Mouse (Mus musculus) forebrain, postnatal 0 days (tissue): ENCODE results near the gene Nsmce1. TPM values are rescaled to one million over a fixed set of nuclear protein-coding genes. Genes with fewer than 3 reads are reported as not detected.

Experiments
- ATAC-seq: fragments of 200-750 bp; cut with Nextera tagmentation; 2 replicates; pipeline ENCODE4 v1.8.0; 2017; ENCODE audit warnings: mild to moderate bottlenecking, moderate library complexity
- DNase-seq: peaks from one replicate; pipeline ENCODE4 v3.0.0-alpha.2; 2015
- H3K27ac ChIP-seq: fragments of 300-500 bp; sonication (generic); 2 replicates; pipeline ENCODE4 v1.5.1; 2014; ENCODE audit warnings: low read depth, mild to moderate bottlenecking, antibody characterized with exemption, low read length, moderate library complexity, mixed read lengths
- H3K27me3 ChIP-seq: fragments of 300-500 bp; sonication (generic); 2 replicates; pipeline ENCODE4 v1.6.1; 2014; ENCODE audit warnings: mild to moderate bottlenecking, low read length, mixed read lengths; ENCODE audit not compliant: insufficient read depth
- H3K36me3 ChIP-seq: fragments of 300-500 bp; sonication (generic); 2 replicates; pipeline ENCODE4 v1.6.1; 2014; ENCODE audit warnings: mild to moderate bottlenecking, moderate library complexity; ENCODE audit not compliant: insufficient read depth
- H3K4me1 ChIP-seq: fragments of 300-500 bp; sonication (generic); 2 replicates; pipeline ENCODE4 v1.6.1; 2014; ENCODE audit warnings: antibody characterized with exemption; ENCODE audit not compliant: insufficient read depth
- H3K4me2 ChIP-seq: fragments of 300-500 bp; sonication (generic); 2 replicates; pipeline ENCODE4 v1.6.1; 2014; ENCODE audit warnings: low read depth, mild to moderate bottlenecking, moderate library complexity
- H3K4me3 ChIP-seq: fragments of 300-500 bp; sonication (generic); 2 replicates; pipeline ENCODE4 v1.5.1; 2014; ENCODE audit warnings: low read depth, low read length, mixed read lengths
- H3K9ac ChIP-seq: fragments of 300-500 bp; sonication (generic); 2 replicates; pipeline ENCODE4 v1.6.1; 2014; ENCODE audit warnings: mild to moderate bottlenecking
- H3K9me3 ChIP-seq: fragments of 300-500 bp; sonication (generic); 2 replicates; pipeline ENCODE4 v1.6.1; 2016; ENCODE audit warnings: low read length
- CTCF ChIP-seq: sonication (generic); IDR thresholded peaks from 2 replicates; pipeline ENCODE4 v1.5.1; 2016; ENCODE audit warnings: antibody characterized with exemption, control low read depth, low read depth
- WGBS: fragments of 180-500 bp; shearing (Covaris S2); extraction: QIAGEN DNeasy Blood & Tissue Kit; methylation state at CpG from one replicate; pipeline ENCODE4 v1.1.7; 2014; 5-methylcytosine and 5-hydroxymethylcytosine counted together
- polyA plus RNA-seq: library from polyadenylated mRNA; unstranded; fragments of >200 nt; fragmentation: Nextera tagmentation; extraction: Ambion mirVana; gene quantifications from 2 replicates; pipeline ENCODE4 v1.2.1, GENCODE M21; 2015
- total RNA-seq: library from RNA; depleted of rRNA; stranded (reverse); fragments of >200 nt; gene quantifications from 2 replicates; pipeline ENCODE4 v1.2.3, GENCODE M21; 2014

Nsmce1 gene
- total and polyA plus RNA-seq, 2 experiments from 2014 or later = 43.3 to 107 TPM

DNA sequence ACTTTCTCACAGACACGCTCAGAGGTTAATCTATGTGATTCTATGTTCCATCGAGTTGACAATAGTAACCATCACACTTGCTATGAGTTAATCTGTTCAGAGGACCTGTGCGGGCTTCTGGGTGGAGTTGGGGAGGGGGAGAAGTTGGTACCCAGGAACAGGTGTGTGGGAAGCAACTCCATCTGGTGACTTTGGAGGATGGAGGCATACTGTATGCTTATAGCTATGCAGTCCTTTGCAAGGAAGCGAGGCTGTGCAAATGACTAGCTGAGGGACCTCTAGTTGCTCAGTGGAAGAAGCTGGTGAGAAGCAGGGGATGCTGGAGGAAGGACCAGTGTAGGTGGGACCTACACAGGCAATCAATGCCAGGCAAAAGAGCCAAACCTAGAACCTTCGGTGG, 13.2 kb upstream of the Nsmce1 start:
- no peak for ATAC-seq

DNA sequence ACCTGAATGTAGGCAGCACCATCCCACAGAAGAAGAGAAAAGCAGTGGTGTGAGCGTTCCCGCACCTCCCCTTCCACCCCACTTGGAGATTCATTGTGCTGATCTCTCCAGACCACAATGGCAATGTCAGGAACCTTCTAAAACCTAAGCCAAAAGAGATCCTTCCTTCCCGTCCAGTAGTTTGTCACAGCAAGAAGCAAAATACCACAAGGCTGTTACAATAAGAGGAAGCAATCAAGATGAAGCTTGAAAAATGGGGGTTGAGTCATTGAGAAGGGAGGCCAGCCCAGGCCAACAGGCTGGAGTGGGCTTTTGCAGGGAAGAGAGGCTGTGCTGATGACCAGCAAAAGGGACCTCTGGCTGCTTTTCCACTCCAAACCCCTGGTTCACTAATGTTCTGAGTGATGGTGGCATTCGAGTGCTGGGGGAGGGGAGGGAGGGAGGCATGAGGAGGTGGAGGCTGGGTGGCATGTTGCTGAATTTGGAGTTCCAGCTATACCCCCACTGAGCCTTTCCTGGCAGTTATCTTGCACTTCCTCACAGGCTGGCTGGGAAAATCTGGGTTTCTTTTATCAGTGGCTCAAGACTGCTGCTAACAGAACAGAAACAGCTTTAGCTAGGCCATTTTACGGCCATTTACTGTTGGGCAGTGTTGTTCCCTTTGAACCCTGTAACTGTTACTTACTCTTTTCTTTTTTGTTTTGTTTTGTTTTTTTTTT, 12.1 kb upstream of the Nsmce1 start:
- Histone ChIP-seq H3K4me3 (no peak overlapping the region), H3K9ac (no peak overlapping the region), H3K9me3 (no peaks in the 10 kb centered on the region), H3K27me3 (no peaks in the 10 kb centered on the region), H3K27ac (no peak overlapping the region), H3K4me1 (no peaks in the 10 kb centered on the region), H3K36me3 (no peaks in the 10 kb centered on the region), H3K4me2 (no peak overlapping the region)
- ATAC-seq = no peak
- TF ChIP-seq CTCF = no peak
- DNase-seq = no peak
- 78% methylated on average over 5 of the region's 5 CpGs for WGBS

More for the DNA sequence above, 13.2 kb upstream of the Nsmce1 start:
- Histone ChIP-seq H3K4me2 (no peak overlapping the region), H3K27ac (no peak overlapping the region), H3K9ac (no peak overlapping the region), H3K36me3 (no peaks in the 10 kb centered on the region), H3K4me1 (no peaks in the 10 kb centered on the region), H3K4me3 (no peak overlapping the region), H3K27me3 (no peaks in the 10 kb centered on the region), H3K9me3 (no peaks in the 10 kb centered on the region)
- no peak for DNase-seq
- TF ChIP-seq CTCF = no peak
- 93% methylated on average over 5 of the region's 5 CpGs for WGBS

- 94% methylated on average over 7 of the region's 7 CpGs for WGBS
- Histone ChIP-seq H3K36me3 (no peaks in the 10 kb centered on the region), H3K27ac (no peak overlapping the region), H3K27me3 (no peaks in the 10 kb centered on the region), H3K4me3 (no peak overlapping the region), H3K4me2 (no peak overlapping the region), H3K9ac (no peak overlapping the region), H3K4me1 (no peaks in the 10 kb centered on the region), H3K9me3 (no peaks in the 10 kb centered on the region)
- DNase-seq (no peak), ATAC-seq (no peak)
- no peak for TF ChIP-seq CTCF
Measured at GRCm38 (mm10) chr7:125500879-125501278, 9.5 kb upstream of the Nsmce1 start.

GRCm38 (mm10) chr7:125499927-125500868, 8.8 kb upstream of the Nsmce1 start:
- no peaks in the 10 kb centered on the region for H3K27me3 ChIP-seq
- DNase-seq = no peak
- no peak overlapping the region for H3K4me3 ChIP-seq
- no peak overlapping the region for H3K27ac ChIP-seq
- no peak for TF ChIP-seq CTCF
- no peak overlapping the region for H3K9ac ChIP-seq
- H3K9me3 ChIP-seq = no peaks in the 10 kb centered on the region
- H3K4me2 ChIP-seq = no peak overlapping the region
- WGBS = 70% methylated on average over 13 of the region's 13 CpGs
- H3K4me1 ChIP-seq = no peaks in the 10 kb centered on the region
- peak; percentile 72; the same call in 1 of the 2 replicates for ATAC-seq
- H3K36me3 ChIP-seq = no peaks in the 10 kb centered on the region

GRCm38 (mm10) chr7:125495864-125496440, 4.6 kb upstream of the Nsmce1 start:
- Histone ChIP-seq H3K36me3 (no peaks in the 10 kb centered on the region), H3K27me3 (no peaks in the 10 kb centered on the region), H3K4me3 (no peak overlapping the region), H3K4me1 (peaks cover 8% of the 10 kb centered on the region; the same call in 1 of the 2 replicates), H3K4me2 (no peak overlapping the region), H3K27ac (no peak overlapping the region), H3K9ac (no peak overlapping the region), H3K9me3 (no peaks in the 10 kb centered on the region)
- 78% methylated on average over 6 of the region's 6 CpGs for WGBS
- ATAC-seq (no peak), DNase-seq (no peak)
- no peak for TF ChIP-seq CTCF

DNA sequence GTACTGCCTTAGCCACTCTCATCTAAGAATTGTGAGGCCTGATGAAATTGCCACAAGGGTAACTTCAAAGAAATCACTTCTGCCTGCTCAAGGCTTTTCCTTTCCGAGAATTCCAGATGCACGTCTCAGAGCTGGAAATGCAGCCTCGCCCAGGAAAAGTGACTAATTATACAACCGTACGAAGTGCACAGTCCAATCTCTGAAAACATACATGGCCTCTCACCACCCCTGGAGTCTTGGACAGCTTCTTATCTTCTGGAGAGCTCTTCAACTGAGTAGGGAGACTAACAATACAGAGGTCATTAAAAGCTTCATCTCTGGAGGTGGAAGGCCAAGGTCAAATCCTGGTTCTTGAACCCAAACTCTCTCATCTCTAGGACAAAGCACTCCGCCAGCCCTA, 1.2 kb upstream of the Nsmce1 start:
- Histone ChIP-seq H3K4me2 (no peak overlapping the region), H3K9me3 (no peaks in the 10 kb centered on the region), H3K36me3 (no peaks in the 10 kb centered on the region), H3K4me3 (no peak overlapping the region), H3K27ac (peak overlapping the region; percentile 80; the same call in 1 of the 2 replicates), H3K4me1 (peaks cover 16% of the 10 kb centered on the region; the same call in 1 of the 2 replicates), H3K9ac (no peak overlapping the region), H3K27me3 (no peaks in the 10 kb centered on the region)
- WGBS = 90% methylated on average over 6 of the region's 6 CpGs
- no peak for DNase-seq
- no peak for TF ChIP-seq CTCF
- ATAC-seq = no peak
